Comparison of ENCODE assay signal across 20 mouse cellular contexts in the genomic region with DNA sequence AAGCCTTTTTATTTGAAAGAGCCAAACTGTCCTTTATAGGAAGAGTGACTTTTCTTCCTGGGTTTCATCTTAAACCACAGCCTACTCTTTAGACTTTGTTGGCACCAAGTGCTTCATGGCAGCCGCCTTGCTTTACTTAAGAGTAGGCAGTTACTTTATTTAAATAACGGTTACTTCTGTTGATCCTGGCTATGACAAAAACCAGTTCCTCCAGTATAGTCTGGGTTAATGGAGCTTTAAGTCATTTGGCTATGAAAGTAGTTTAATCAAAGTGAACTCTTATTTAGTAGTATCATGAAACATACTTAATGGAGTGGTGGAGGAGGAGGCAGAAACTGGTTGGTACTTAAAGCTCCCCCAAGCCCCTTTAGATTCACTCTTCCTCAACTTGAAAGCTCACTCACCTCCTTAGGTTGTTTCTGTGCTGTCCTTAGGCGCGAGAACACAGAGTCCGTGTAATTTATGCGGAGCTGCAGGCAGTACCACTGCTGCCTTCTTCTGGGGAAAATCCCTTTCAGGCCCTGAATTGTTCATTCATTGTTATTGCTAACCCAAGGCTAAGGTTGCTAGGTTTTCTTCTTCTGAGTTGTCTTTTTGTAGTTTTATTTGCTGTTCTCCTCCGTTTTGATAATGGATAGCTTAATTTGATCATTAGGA.
DNase-seq lines count a peak whose midpoint lies in the region; ATAC-seq and TF ChIP-seq lines count a peak whose summit lies in the region.
"Had no signal": no experiment of that assay in that cellular context is flagged by ENCODE, and none has a peak within 500 bp of the region (broad histone marks: within the 10 kb centered on the region; RNA-seq: fewer than 3 reads in every experiment).

No protein-coding gene starts in this region.

- peaks cover 4% of the 10 kb centered on the region for H3K4me1 ChIP-seq in forebrain, embryonic 14.5 days (ENCODE audit: control insufficient read depth, insufficient read depth, low read length)
- peaks cover 17% of the 10 kb centered on the region for H3K4me1 ChIP-seq in forebrain, embryonic 16.5 days (replicated peaks; ENCODE audit: control insufficient read depth, insufficient read depth, low read length)
- H3K4me1 ChIP-seq in kidney, postnatal 0 days (replicated peaks; ENCODE audit: insufficient read depth, low read length): no peaks in the 10 kb centered on the region; the same call in 1 of the 2 replicates
- peaks cover 18% of the 10 kb centered on the region for H3K4me1 ChIP-seq in kidney, embryonic 14.5 days (ENCODE audit: control insufficient read depth, insufficient read depth, low read length)

- WGBS in forebrain, embryonic 14.5 days: 21% methylated on average over 7 of the region's 7 CpGs
- 23% methylated on average over 7 of the region's 7 CpGs for WGBS in forebrain, embryonic 16.5 days
- 38% methylated on average over 7 of the region's 7 CpGs for WGBS in kidney, postnatal 0 days
- WGBS in kidney, embryonic 14.5 days: 38% methylated on average over 7 of the region's 7 CpGs

- no peak overlapping the region; the same call in 1 of the 2 replicates for H3K27ac ChIP-seq in forebrain, embryonic 14.5 days (ENCODE audit: low read depth, low read length)
- no peak overlapping the region for H3K27ac ChIP-seq in forebrain, embryonic 16.5 days (ENCODE audit: low read length)
- 0 out of 2 replicates have a peak overlapping the region, but pooled peaks have one; percentile 3 for H3K27ac ChIP-seq in kidney, postnatal 0 days
- H3K27ac ChIP-seq in kidney, embryonic 14.5 days (ENCODE audit: low read depth, low read length): no peak overlapping the region; the same call in 1 of the 2 replicates
- H3K27ac ChIP-seq: embryonic facial prominence, embryonic 10.5 days; heart, embryonic 13.5 days; lung, embryonic 15.5 days had no signal

- no peak for TF ChIP-seq CTCF in kidney, postnatal 0 days (IDR thresholded peaks at IDR 0.05; ENCODE audit: low read depth)

- peak; percentile 23 for DNase-seq in forebrain, embryonic 14.5 days (ENCODE audit: low spot score)
- DNase-seq in kidney, postnatal 0 days (ENCODE audit: low spot score): peak; percentile 41
- DNase-seq in B cell, adult 2 months: peak; percentile 27 to 33
- DNase-seq in gonadal fat pad, adult 2 months (ENCODE audit: low read depth): peak; percentile 90
- DNase-seq in gastrocnemius, adult 18-20 months (ENCODE audit: low spot score): no peak
- DNase-seq in left cerebral cortex, adult 11 months (ENCODE audit: low spot score): no peak
- DNase-seq: adrenal gland, adult 8-10 months; cerebellum, adult 9-10 months; gastrocnemius, postnatal 10 days; kidney, postnatal 14 days; layer of hippocampus, adult 9-11 months; liver had no signal

- ATAC-seq in forebrain, embryonic 14.5 days: no peak
- no peak for ATAC-seq in forebrain, embryonic 16.5 days
- no peak for ATAC-seq in kidney, postnatal 0 days (replicated peaks; ENCODE audit: low FRiP score, low read depth)
- no peak for ATAC-seq in kidney, embryonic 14.5 days (ENCODE audit: low FRiP score, low TSS enrichment)

- H3K4me3 ChIP-seq in forebrain, embryonic 14.5 days (ENCODE audit: low read depth, low read length): no peak overlapping the region
- no peak overlapping the region for H3K4me3 ChIP-seq in forebrain, embryonic 16.5 days (replicated peaks; ENCODE audit: low read length)
- no peak overlapping the region for H3K4me3 ChIP-seq in kidney, postnatal 0 days (replicated peaks; ENCODE audit: low read depth, low read length)
- no peak overlapping the region for H3K4me3 ChIP-seq in kidney, embryonic 14.5 days (ENCODE audit: low read length)
- H3K4me3 ChIP-seq: embryonic facial prominence, embryonic 10.5 days; erythroblast, embryonic 14.5 days; heart, embryonic 13.5 days; lung, embryonic 15.5 days; myocyte had no signal

- H3K9ac ChIP-seq in forebrain, embryonic 14.5 days (ENCODE audit: low read length): no peak overlapping the region
- H3K9ac ChIP-seq in forebrain, embryonic 16.5 days (replicated peaks; ENCODE audit: low read depth, low read length): no peak overlapping the region
- no peak overlapping the region for H3K9ac ChIP-seq in kidney, postnatal 0 days (ENCODE audit: low read depth, low read length)
- no peak overlapping the region for H3K9ac ChIP-seq in kidney, embryonic 14.5 days (ENCODE audit: low read depth, low read length)
- H3K9ac ChIP-seq: heart, embryonic 13.5 days; lung, embryonic 15.5 days had no signal

- H3K9me3 ChIP-seq in forebrain, embryonic 14.5 days (replicated peaks; ENCODE audit: control insufficient read depth, low read length): no peaks in the 10 kb centered on the region
- H3K9me3 ChIP-seq in forebrain, embryonic 16.5 days (ENCODE audit: control insufficient read depth, low read length): no peaks in the 10 kb centered on the region
- H3K9me3 ChIP-seq in kidney, postnatal 0 days (replicated peaks; ENCODE audit: low read length): no peaks in the 10 kb centered on the region
- no peaks in the 10 kb centered on the region for H3K9me3 ChIP-seq in kidney, embryonic 14.5 days (ENCODE audit: control insufficient read depth, low read length)
- H3K9me3 ChIP-seq: embryonic facial prominence, embryonic 10.5 days; G1E; heart, embryonic 13.5 days; lung, embryonic 15.5 days had no signal

- H3K27me3 ChIP-seq in forebrain, embryonic 14.5 days (replicated peaks; ENCODE audit: control insufficient read depth, insufficient read depth, low read length): no peaks in the 10 kb centered on the region
- H3K27me3 ChIP-seq in forebrain, embryonic 16.5 days (replicated peaks; ENCODE audit: control insufficient read depth, insufficient read depth, low read length): no peaks in the 10 kb centered on the region
- no peaks in the 10 kb centered on the region for H3K27me3 ChIP-seq in kidney, postnatal 0 days (ENCODE audit: insufficient read depth, low read length)
- H3K27me3 ChIP-seq in kidney, embryonic 14.5 days (ENCODE audit: control insufficient read depth, insufficient read depth, low read length): no peaks in the 10 kb centered on the region
- H3K27me3 ChIP-seq: heart, embryonic 13.5 days; lung, embryonic 15.5 days had no signal

- H3K4me2 ChIP-seq in forebrain, embryonic 14.5 days (ENCODE audit: low read length): no peak overlapping the region
- no peak overlapping the region for H3K4me2 ChIP-seq in forebrain, embryonic 16.5 days (ENCODE audit: low read length)
- no peak overlapping the region for H3K4me2 ChIP-seq in kidney, postnatal 0 days (ENCODE audit: low read length)
- no peak overlapping the region for H3K4me2 ChIP-seq in kidney, embryonic 14.5 days (replicated peaks; ENCODE audit: low read depth, low read length)
- H3K4me2 ChIP-seq: heart, embryonic 13.5 days; lung, embryonic 15.5 days had no signal

- H3K36me3 ChIP-seq in forebrain, embryonic 14.5 days (ENCODE audit: control insufficient read depth, insufficient read depth, low read length): no peaks in the 10 kb centered on the region
- H3K36me3 ChIP-seq in forebrain, embryonic 16.5 days (ENCODE audit: control insufficient read depth, insufficient read depth): no peaks in the 10 kb centered on the region
- no peaks in the 10 kb centered on the region for H3K36me3 ChIP-seq in kidney, postnatal 0 days (ENCODE audit: insufficient read depth, low read length)
- no peaks in the 10 kb centered on the region for H3K36me3 ChIP-seq in kidney, embryonic 14.5 days (ENCODE audit: control insufficient read depth, insufficient read depth, low read length)
- H3K36me3 ChIP-seq: heart, embryonic 13.5 days; lung, embryonic 15.5 days had no signal

Comparison
In these comparisons a context has a peak if more than half of its experiments do, and no peak if none do; other contexts are left out.
1. DNase-seq: peak in forebrain, embryonic 14.5 days (single experiment), kidney, postnatal 0 days (single experiment), B cell, adult 2 months (2 of 2) and gonadal fat pad, adult 2 months (single experiment); none in gastrocnemius, adult 18-20 months (single experiment) and left cerebral cortex, adult 11 months (single experiment).